Mouse (Mus musculus): Measurements from ENCODE around the gene Eef1akmt3.

DNA sequence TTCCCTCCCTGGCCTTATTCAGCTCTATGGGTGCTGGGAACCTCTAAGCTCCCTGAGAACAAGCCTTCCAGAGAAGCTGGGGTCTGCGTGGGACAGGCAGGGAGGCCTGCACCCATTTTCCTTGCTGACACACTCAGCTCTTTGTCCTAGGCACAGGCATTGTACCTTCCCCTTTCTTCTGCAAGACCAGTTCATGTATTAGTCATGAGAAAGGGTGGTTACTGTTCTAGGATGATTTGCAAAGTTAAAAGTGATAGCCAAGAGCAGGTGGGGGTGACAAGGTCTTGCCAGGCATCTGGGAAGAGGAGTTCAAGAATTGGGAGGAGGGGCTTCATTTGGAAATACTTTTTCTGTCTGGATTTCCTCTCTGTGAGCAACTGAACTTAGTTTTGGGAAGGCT lies 39.3 kb downstream of the Eef1akmt3 start:
- TF ChIP-seq CTCF (IDR thresholded peaks at IDR 0.05; ENCODE audit: low read depth) = no peak
- no peak for TF ChIP-seq EP300 (IDR thresholded peaks at IDR 0.05; ENCODE audit: low read depth)

All from liver, postnatal 0 days (tissue).